ENCODE assay signal across 14 mouse cellular contexts in the genomic region with DNA sequence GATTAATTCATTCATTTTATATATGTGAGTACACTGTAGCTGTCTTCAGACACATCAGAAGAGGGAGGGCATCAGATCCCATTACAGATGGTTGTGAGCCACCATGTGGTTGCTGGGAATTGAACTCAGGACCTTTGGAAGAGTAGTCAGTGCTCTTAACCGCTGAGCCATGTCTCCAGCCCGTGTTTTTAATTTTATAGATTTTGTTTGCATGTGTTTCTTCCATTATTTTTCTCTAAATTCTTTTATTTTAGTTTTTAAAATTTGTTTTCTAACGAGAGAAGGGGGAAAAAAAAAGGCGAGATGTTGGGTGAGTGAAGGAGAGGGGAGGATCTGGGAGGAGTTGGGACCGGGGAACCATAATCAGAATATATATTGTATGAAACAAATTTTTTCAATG. TPM values are rescaled to one million over a fixed set of nuclear protein-coding genes. Genes with fewer than 3 reads are reported as not detected.
DNase-seq lines count a peak whose midpoint lies in the region; ATAC-seq and TF ChIP-seq lines count a peak whose summit lies in the region.
"Not testable (repeated sequence)": the region's sequence is repeated elsewhere in the genome, so short reads cannot be mapped to it uniquely, and the experiment has no call there.
"Had no signal": no experiment of that assay in that cellular context is flagged by ENCODE, and none has a peak within 500 bp of the region (broad histone marks: within the 10 kb centered on the region; RNA-seq: fewer than 3 reads in every experiment).

No protein-coding gene starts in this region.

- WGBS in heart, embryonic 10.5 days = 22% methylated on average over 5 of the region's 5 CpGs
- 34% methylated on average over 5 of the region's 5 CpGs for WGBS in hindbrain, embryonic 14.5 days
- WGBS in liver, embryonic 15.5 days (ENCODE audit: insufficient replicate concordance) = 14% methylated on average over 5 of the region's 5 CpGs
- WGBS in midbrain, embryonic 13.5 days = 28% methylated on average over 5 of the region's 5 CpGs
- WGBS in small intestine, adult 2 months = 14% methylated on average over 5 of the region's 5 CpGs

- not testable (repeated sequence) for TF ChIP-seq POLR2A in embryonic fibroblast, embryonic 13.5 days (IDR thresholded peaks at IDR 0.05; ENCODE audit: low read depth, low read length); small intestine, adult 2 months (IDR thresholded peaks at IDR 0.05; ENCODE audit: low read depth, low read length)

- not testable (repeated sequence) for H3K36me3 ChIP-seq in heart, embryonic 10.5 days; hindbrain, embryonic 14.5 days (replicated peaks; ENCODE audit: control insufficient read depth, insufficient read depth); liver, embryonic 15.5 days (replicated peaks); midbrain, embryonic 13.5 days; small intestine, adult 2 months (ENCODE audit: control insufficient read depth, insufficient read depth, low read length)

- not testable (repeated sequence) for H3K27me3 ChIP-seq in heart, embryonic 10.5 days (ENCODE audit: insufficient read depth, poor library complexity, severe bottlenecking); hindbrain, embryonic 14.5 days (ENCODE audit: control insufficient read depth, insufficient read depth, low read length); liver, embryonic 15.5 days; midbrain, embryonic 13.5 days; small intestine, adult 2 months (ENCODE audit: control insufficient read depth, insufficient read depth, low read length)

- not testable (repeated sequence) for H3K9me3 ChIP-seq in heart, embryonic 10.5 days; hindbrain, embryonic 14.5 days (ENCODE audit: control insufficient read depth, low read length); liver, embryonic 15.5 days (replicated peaks); midbrain, embryonic 13.5 days

- DNase-seq in 3T3-L1 (ENCODE audit: low read depth, low spot score) = peak; percentile 36
- not testable (repeated sequence) for DNase-seq in heart, embryonic 10.5 days (ENCODE audit: low spot score); hindbrain, embryonic 14.5 days (ENCODE audit: low spot score); layer of hippocampus, adult 2 months (ENCODE audit: low spot score in 2 of 2)

- H3K4me1 ChIP-seq in embryonic fibroblast, embryonic 13.5 days (ENCODE audit: control insufficient read depth, insufficient read depth, low read length); heart, embryonic 10.5 days; hindbrain, embryonic 14.5 days (replicated peaks; ENCODE audit: control insufficient read depth, insufficient read depth, low read length); midbrain, embryonic 13.5 days (replicated peaks); small intestine, adult 2 months (ENCODE audit: control insufficient read depth, insufficient read depth, insufficient read length, low read length): not testable (repeated sequence)
- H3K4me1 ChIP-seq in liver, embryonic 15.5 days (replicated peaks) = peaks cover 20% of the 10 kb centered on the region

- H3K4me2 ChIP-seq in hindbrain, embryonic 14.5 days (replicated peaks) = peak overlapping the region; percentile 73
- H3K4me2 ChIP-seq in liver, embryonic 15.5 days = peak overlapping the region; percentile 80
- H3K4me2 ChIP-seq in midbrain, embryonic 13.5 days (replicated peaks) = peak overlapping the region; percentile 74

- 0 out of 2 replicates have a peak overlapping the region, but pooled peaks have one; percentile 41 for H3K4me3 ChIP-seq in embryonic fibroblast, embryonic 13.5 days (ENCODE audit: insufficient read depth, low read length)
- H3K4me3 ChIP-seq in heart, embryonic 10.5 days = peak overlapping the region; percentile 69
- peak overlapping the region; percentile 49 for H3K4me3 ChIP-seq in hindbrain, embryonic 14.5 days (replicated peaks; ENCODE audit: low read length)
- H3K4me3 ChIP-seq in layer of hippocampus, adult 2 months = peak overlapping the region; percentile 89
- H3K4me3 ChIP-seq in liver, embryonic 15.5 days (replicated peaks) = peak overlapping the region; percentile 67
- H3K4me3 ChIP-seq in midbrain, embryonic 13.5 days (replicated peaks) = peak overlapping the region; percentile 67
- peak overlapping the region; percentile 87; the same call in 1 of the 2 replicates for H3K4me3 ChIP-seq in small intestine, adult 2 months (ENCODE audit: low read depth, low read length)

- H3K9ac ChIP-seq in hindbrain, embryonic 14.5 days; midbrain, embryonic 13.5 days (replicated peaks): not testable (repeated sequence)
- peak overlapping the region; percentile 62; the same call in 1 of the 2 replicates for H3K9ac ChIP-seq in liver, embryonic 15.5 days

- H3K27ac ChIP-seq in embryonic fibroblast, embryonic 13.5 days (ENCODE audit: insufficient read depth, low read length); midbrain, embryonic 13.5 days; small intestine, adult 2 months (ENCODE audit: insufficient read depth, low read depth, low read length): not testable (repeated sequence)
- H3K27ac ChIP-seq in heart, embryonic 10.5 days = peak overlapping the region; percentile 83
- 0 out of 2 replicates have a peak overlapping the region, but pooled peaks have one; percentile 39 for H3K27ac ChIP-seq in hindbrain, embryonic 14.5 days
- peak overlapping the region; percentile 73; the same call in 1 of the 2 replicates for H3K27ac ChIP-seq in layer of hippocampus, adult 2 months
- H3K27ac ChIP-seq in liver, embryonic 15.5 days (replicated peaks) = peak overlapping the region; percentile 79

- TF ChIP-seq CTCF in embryonic fibroblast, embryonic 13.5 days (IDR thresholded peaks at IDR 0.05; ENCODE audit: borderline replicate concordance, insufficient read depth, low read length); layer of hippocampus, adult 2 months (conservative IDR thresholded peaks at IDR 0.05); small intestine, adult 2 months (IDR thresholded peaks at IDR 0.05; ENCODE audit: extremely low read depth, insufficient read length, insufficient replicate concordance, low read depth, low read length): not testable (repeated sequence)

- not testable (repeated sequence) for ATAC-seq in hindbrain, embryonic 14.5 days (ENCODE audit: low FRiP score); liver, embryonic 15.5 days (ENCODE audit: insufficient read depth); midbrain, embryonic 13.5 days

RNA-seq across cellular contexts. Expression of a gene that starts 3.7 kb away (rescaled TPM):
- 3.5 and 4.6 TPM in 2 replicates for polyA plus RNA-seq in embryonic fibroblast, embryonic 13.5 days (2011; ENCODE audit: insufficient read length, low read depth, missing spikeins)
- 6.7 and 10.8 TPM in 2 replicates for polyA plus RNA-seq in heart, embryonic 10.5 days (2016; fragmentation: Nextera tagmentation; extraction: Ambion mirVana)
- 19.7 and 23.4 TPM in 2 replicates for polyA plus RNA-seq in hindbrain, embryonic 14.5 days (2014; fragmentation: Nextera tagmentation; extraction: Ambion mirVana)
- total RNA-seq in layer of hippocampus, adult 2 months (2021) = 10 to 100 TPM; 22.5 to 25.2 TPM
- 14.8 and 16.7 TPM in 2 replicates for polyA plus RNA-seq in liver, embryonic 15.5 days (2015; fragmentation: Nextera tagmentation; extraction: Ambion mirVana)
- 15.9 and 21.7 TPM in 2 replicates for polyA plus RNA-seq in midbrain, embryonic 13.5 days (2015; fragmentation: Nextera tagmentation; extraction: Ambion mirVana)
- polyA plus RNA-seq in small intestine, adult 2 months (2012; rRNA removed) = 0.15 and 0.22 TPM in 2 replicates

RNA-seq across cellular contexts. Expression of a gene that starts 4.4 kb away (rescaled TPM):
- polyA plus RNA-seq in embryonic fibroblast, embryonic 13.5 days (2011; ENCODE audit: insufficient read length, low read depth, missing spikeins) = 12.6 and 14.4 TPM in 2 replicates
- 2.4 and 5.2 TPM in 2 replicates for polyA plus RNA-seq in heart, embryonic 10.5 days (2016; fragmentation: Nextera tagmentation; extraction: Ambion mirVana)
- 5.7 and 6.8 TPM in 2 replicates for polyA plus RNA-seq in hindbrain, embryonic 14.5 days (2014; fragmentation: Nextera tagmentation; extraction: Ambion mirVana)
- total RNA-seq in layer of hippocampus, adult 2 months (2021) = 10 to 100 TPM; 11.7 to 15.9 TPM
- polyA plus RNA-seq in liver, embryonic 15.5 days (2015; fragmentation: Nextera tagmentation; extraction: Ambion mirVana) = 3.1 and 3.5 TPM in 2 replicates
- polyA plus RNA-seq in midbrain, embryonic 13.5 days (2015; fragmentation: Nextera tagmentation; extraction: Ambion mirVana) = 5.5 and 5.8 TPM in 2 replicates
- polyA plus RNA-seq in small intestine, adult 2 months (2012; rRNA removed) = 1.7 and 4.6 TPM in 2 replicates

RNA-seq across cellular contexts. Expression of a gene that starts 35.7 kb away (rescaled TPM):
- polyA plus RNA-seq in embryonic fibroblast, embryonic 13.5 days (2011; ENCODE audit: insufficient read length, low read depth, missing spikeins) = not detected in 2 replicates
- polyA plus RNA-seq in heart, embryonic 10.5 days (2016; fragmentation: Nextera tagmentation; extraction: Ambion mirVana) = not detected in 2 replicates
- not detected in 2 replicates for polyA plus RNA-seq in hindbrain, embryonic 14.5 days (2014; fragmentation: Nextera tagmentation; extraction: Ambion mirVana)
- total RNA-seq in layer of hippocampus, adult 2 months (2021) = not detected
- polyA plus RNA-seq in liver, embryonic 15.5 days (2015; fragmentation: Nextera tagmentation; extraction: Ambion mirVana) = not detected in 2 replicates
- polyA plus RNA-seq in midbrain, embryonic 13.5 days (2015; fragmentation: Nextera tagmentation; extraction: Ambion mirVana) = 0.57 TPM in 1 of 2 replicates, not detected in the other
- not detected in 2 replicates for polyA plus RNA-seq in small intestine, adult 2 months (2012; rRNA removed)
- total RNA-seq: adrenal gland, postnatal 25 days; gastrocnemius, postnatal 4 days; hematopoietic stem cell, adult 5-6 weeks; monocyte, adult 5-6 weeks had no signal
- polyA plus RNA-seq: cortical plate, adult 2 months; lung, adult 2 months had no signal

RNA-seq across cellular contexts. Expression of a gene that starts 44.0 kb away (rescaled TPM):
- polyA plus RNA-seq in embryonic fibroblast, embryonic 13.5 days (2011; ENCODE audit: insufficient read length, low read depth, missing spikeins) = 0.14 TPM in 1 of 2 replicates, not detected in the other
- 14.2 and 22.7 TPM in 2 replicates for polyA plus RNA-seq in heart, embryonic 10.5 days (2016; fragmentation: Nextera tagmentation; extraction: Ambion mirVana)
- polyA plus RNA-seq in hindbrain, embryonic 14.5 days (2014; fragmentation: Nextera tagmentation; extraction: Ambion mirVana) = 2.9 and 4.1 TPM in 2 replicates
- total RNA-seq in layer of hippocampus, adult 2 months (2021) = 1 to 10 TPM; 1.8 to 2.0 TPM
- 0.03 and 0.12 TPM in 2 replicates for polyA plus RNA-seq in liver, embryonic 15.5 days (2015; fragmentation: Nextera tagmentation; extraction: Ambion mirVana)
- polyA plus RNA-seq in midbrain, embryonic 13.5 days (2015; fragmentation: Nextera tagmentation; extraction: Ambion mirVana) = 0.23 and 0.39 TPM in 2 replicates
- polyA plus RNA-seq in small intestine, adult 2 months (2012; rRNA removed) = 0.06 and 0.14 TPM in 2 replicates
- total RNA-seq: hematopoietic stem cell, adult 5-6 weeks; monocyte, adult 5-6 weeks had no signal
